Mouse (Mus musculus) bone marrow, adult 2 months (tissue): Measurements from ENCODE around the gene Teddm2. TPM values are rescaled to one million over a fixed set of nuclear protein-coding genes. Genes with fewer than 3 reads are reported as not detected.

Source experiments
- H3K27ac ChIP-seq: fragments of 200-500 bp; 2 replicates; pipeline ENCODE4 v1.5.1; 2012; ENCODE audit warnings: low read depth, mild to moderate bottlenecking, control low read depth, inconsistent platforms, low read length; ENCODE audit not compliant: control insufficient read depth, poor library complexity, insufficient read depth
- H3K4me1 ChIP-seq: fragments of 200-500 bp; 2 replicates; pipeline ENCODE4 v1.6.1; 2011; ENCODE audit warnings: low read length; ENCODE audit not compliant: control insufficient read depth, insufficient read depth
- H3K4me3 ChIP-seq: fragments of 200-500 bp; replicated peaks from 2 replicates; pipeline ENCODE3; 2011; ENCODE audit warnings: mild to moderate bottlenecking, low read depth, low read length, control low read depth; ENCODE audit not compliant: control insufficient read depth
- CTCF ChIP-seq: fragments of 200-500 bp; IDR thresholded peaks from 2 replicates; pipeline ENCODE4 v1.5.1; 2011; ENCODE audit warnings: low read length, control low read depth; ENCODE audit not compliant: control insufficient read depth, insufficient read depth
- POLR2A ChIP-seq: fragments of 200-500 bp; IDR thresholded peaks from 2 replicates; pipeline ENCODE4 v1.6.1; 2011; ENCODE audit warnings: low read depth, mild to moderate bottlenecking, control low read depth, low read length, borderline replicate concordance; ENCODE audit not compliant: control insufficient read depth
- WGBS: fragments of 180-500 bp; shearing (Covaris S2); methylation state at CpG from one replicate; pipeline ENCODE4 v1.1.7; 2018; 5-methylcytosine and 5-hydroxymethylcytosine counted together
- polyA plus RNA-seq: library from polyadenylated mRNA; stranded (reverse); fragments of >200 nt; gene quantifications from 2 replicates; pipeline ENCODE4 v1.2.4, GENCODE M21; 2011; ENCODE audit warnings: low replicate concordance; ENCODE audit not compliant: missing spikeins, insufficient read depth, insufficient read length

Gene Teddm2
- polyA plus RNA-seq, 1 experiment = 2.1 TPM

GRCm38 (mm10) chr1:153930431-153930830 is 30.4 kb upstream of the Teddm2 start:
- H3K4me1 ChIP-seq = no peaks in the 10 kb centered on the region
- WGBS = 61% methylated on average over 2 of the region's 2 CpGs
- no peak overlapping the region for H3K4me3 ChIP-seq
- TF ChIP-seq CTCF (no peak), POLR2A (no peak)
- H3K27ac ChIP-seq = no peak overlapping the region

- no peaks in the 10 kb centered on the region for H3K4me1 ChIP-seq
- no peak overlapping the region for H3K27ac ChIP-seq
- no peak overlapping the region for H3K4me3 ChIP-seq
- TF ChIP-seq POLR2A (no peak), CTCF (no peak)
- WGBS = 32% methylated on average over 6 of the region's 6 CpGs
Measured at GRCm38 (mm10) chr1:153924395-153925385, 24.7 kb upstream of the Teddm2 start.

GRCm38 (mm10) chr1:153922571-153923021 is 22.6 kb upstream of the Teddm2 start:
- H3K4me3 ChIP-seq = no peak overlapping the region
- TF ChIP-seq CTCF (no peak), POLR2A (no peak)
- 67% methylated on average over 5 of the region's 5 CpGs for WGBS
- H3K4me1 ChIP-seq = no peaks in the 10 kb centered on the region
- H3K27ac ChIP-seq = no peak overlapping the region

- Histone ChIP-seq H3K27ac (no peak overlapping the region), H3K4me3 (no peak overlapping the region), H3K4me1 (no peaks in the 10 kb centered on the region)
- TF ChIP-seq CTCF (no peak), POLR2A (no peak)
- WGBS = 91% methylated on average over 3 of the region's 3 CpGs
Measured at GRCm38 (mm10) chr1:153921642-153922041, 21.6 kb upstream of the Teddm2 start.

DNA sequence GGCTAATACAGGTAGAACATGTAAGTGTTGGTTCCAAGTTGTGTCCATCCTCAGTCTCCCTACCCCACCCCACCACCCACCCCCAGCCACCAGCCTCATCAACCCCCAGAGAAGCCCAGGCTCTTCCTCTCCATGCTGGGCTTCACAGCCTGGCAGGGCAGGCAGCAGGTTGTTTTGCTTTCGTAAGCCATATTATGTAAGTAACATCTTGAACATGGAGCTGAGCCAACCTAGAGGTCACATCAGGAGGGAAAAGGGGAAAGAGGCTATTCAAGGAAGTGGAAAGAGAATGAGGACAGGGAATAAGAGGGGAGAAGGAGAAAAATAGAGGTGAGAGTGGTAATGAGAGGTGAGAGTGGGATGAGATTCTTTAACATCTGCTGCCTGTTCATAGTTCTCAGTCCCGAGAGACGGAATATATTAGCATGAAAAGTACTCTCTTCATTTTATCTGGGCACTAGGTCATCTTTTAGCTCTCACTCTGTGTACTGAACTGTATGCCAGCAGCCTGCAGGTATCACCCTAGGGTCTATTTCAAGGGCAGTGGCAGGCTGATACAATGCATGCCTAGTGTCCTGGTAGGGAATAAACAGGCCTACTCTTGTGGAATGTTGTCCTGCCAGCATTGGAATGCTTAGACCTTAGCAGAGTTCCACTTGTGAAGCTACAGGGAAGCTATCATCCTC is 18.6 kb upstream of the Teddm2 start:
- Histone ChIP-seq H3K27ac (no peak overlapping the region), H3K4me1 (peaks cover 2% of the 10 kb centered on the region), H3K4me3 (no peak overlapping the region)
- TF ChIP-seq CTCF (no peak), POLR2A (no peak)
- WGBS = 56% methylated on average over 3 of the region's 3 CpGs

GRCm38 (mm10) chr1:153913869-153914268 is 13.8 kb upstream of the Teddm2 start:
- Histone ChIP-seq H3K4me3 (no peak overlapping the region), H3K27ac (no peak overlapping the region), H3K4me1 (peaks cover 3% of the 10 kb centered on the region)
- TF ChIP-seq POLR2A (no peak), CTCF (no peak)
- WGBS = 51% methylated on average over 3 of the region's 3 CpGs

DNA sequence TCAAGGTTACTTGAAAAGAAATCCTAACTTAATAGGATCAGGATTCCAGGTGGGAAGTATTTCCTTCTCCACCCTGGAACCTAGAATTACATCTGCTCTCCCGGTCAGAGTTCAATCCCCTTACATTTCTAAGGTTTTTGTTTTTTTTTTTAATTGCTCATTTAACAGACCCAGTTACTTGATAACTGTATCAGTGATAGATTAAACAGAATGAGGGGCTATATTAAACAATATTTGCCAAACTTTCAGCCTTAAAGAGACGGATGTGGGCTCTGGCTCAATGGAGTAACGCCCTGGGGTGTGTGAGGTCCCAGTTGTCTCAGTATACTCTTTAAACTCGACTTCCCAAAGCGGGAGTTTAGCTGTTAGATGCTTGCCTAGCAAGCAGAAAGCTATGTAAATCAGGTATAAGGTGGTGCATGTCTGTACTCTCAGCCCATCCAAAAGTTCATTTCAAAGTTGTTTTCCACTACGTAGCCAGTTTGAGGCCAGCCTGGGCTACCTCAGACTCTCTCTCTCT is 11.3 kb upstream of the Teddm2 start:
- Histone ChIP-seq H3K27ac (no peak overlapping the region), H3K4me3 (no peak overlapping the region), H3K4me1 (peaks cover 3% of the 10 kb centered on the region)
- no peak for TF ChIP-seq CTCF
- 82% methylated on average over 6 of the region's 6 CpGs for WGBS

- TF ChIP-seq CTCF (no peak), POLR2A (no peak)
- no peak overlapping the region for H3K27ac ChIP-seq
- 34% methylated on average over 5 of the region's 5 CpGs for WGBS
- no peak overlapping the region for H3K4me3 ChIP-seq
- peaks cover 3% of the 10 kb centered on the region for H3K4me1 ChIP-seq
Measured at GRCm38 (mm10) chr1:153910423-153910822, 10.4 kb upstream of the Teddm2 start.
